Mouse (Mus musculus) olfactory bulb, adult 2 months (tissue): Measurements from ENCODE around the gene Dusp5.
"Not testable (repeated sequence)": the region's sequence is repeated elsewhere in the genome, so short reads cannot be mapped to it uniquely, and the experiment has no call there.

Experiments used
- CTCF ChIP-seq: fragments of 200-500 bp; IDR thresholded peaks from 2 replicates; pipeline ENCODE4 v1.5.1; 2012; ENCODE audit warnings: low read depth, mild to moderate bottlenecking, low read length, moderate library complexity; ENCODE audit not compliant: insufficient read depth
- POLR2A ChIP-seq: fragments of 200-500 bp; IDR thresholded peaks from 2 replicates; pipeline ENCODE4 v1.6.1; 2012; ENCODE audit warnings: mild to moderate bottlenecking, low read depth, low read length, moderate library complexity; ENCODE audit not compliant: insufficient read depth

DNA sequence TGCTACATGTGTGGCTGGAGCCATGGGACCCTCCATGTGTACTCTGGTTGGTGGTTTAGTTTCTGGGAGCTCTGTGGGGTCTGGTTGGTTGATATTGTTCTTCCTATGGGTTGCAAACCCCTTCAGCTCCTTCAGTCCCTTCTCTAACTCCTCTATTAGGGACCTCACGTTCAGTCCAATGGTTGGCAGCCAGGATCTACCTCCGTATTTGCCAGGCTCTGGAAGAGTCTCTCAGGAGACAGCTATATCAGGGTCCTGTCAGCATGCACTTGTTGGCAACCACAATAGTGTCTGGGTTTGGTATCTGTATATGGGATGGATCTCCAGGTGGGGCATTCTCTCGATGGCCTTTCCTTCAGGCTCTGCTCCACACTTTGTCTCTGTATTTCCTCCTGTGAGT lies 58.8 kb downstream of the Dusp5 start:
- not testable (repeated sequence) for TF ChIP-seq POLR2A, CTCF
